Comparison of ENCODE assay signal across 25 mouse cellular contexts in the genomic region with DNA sequence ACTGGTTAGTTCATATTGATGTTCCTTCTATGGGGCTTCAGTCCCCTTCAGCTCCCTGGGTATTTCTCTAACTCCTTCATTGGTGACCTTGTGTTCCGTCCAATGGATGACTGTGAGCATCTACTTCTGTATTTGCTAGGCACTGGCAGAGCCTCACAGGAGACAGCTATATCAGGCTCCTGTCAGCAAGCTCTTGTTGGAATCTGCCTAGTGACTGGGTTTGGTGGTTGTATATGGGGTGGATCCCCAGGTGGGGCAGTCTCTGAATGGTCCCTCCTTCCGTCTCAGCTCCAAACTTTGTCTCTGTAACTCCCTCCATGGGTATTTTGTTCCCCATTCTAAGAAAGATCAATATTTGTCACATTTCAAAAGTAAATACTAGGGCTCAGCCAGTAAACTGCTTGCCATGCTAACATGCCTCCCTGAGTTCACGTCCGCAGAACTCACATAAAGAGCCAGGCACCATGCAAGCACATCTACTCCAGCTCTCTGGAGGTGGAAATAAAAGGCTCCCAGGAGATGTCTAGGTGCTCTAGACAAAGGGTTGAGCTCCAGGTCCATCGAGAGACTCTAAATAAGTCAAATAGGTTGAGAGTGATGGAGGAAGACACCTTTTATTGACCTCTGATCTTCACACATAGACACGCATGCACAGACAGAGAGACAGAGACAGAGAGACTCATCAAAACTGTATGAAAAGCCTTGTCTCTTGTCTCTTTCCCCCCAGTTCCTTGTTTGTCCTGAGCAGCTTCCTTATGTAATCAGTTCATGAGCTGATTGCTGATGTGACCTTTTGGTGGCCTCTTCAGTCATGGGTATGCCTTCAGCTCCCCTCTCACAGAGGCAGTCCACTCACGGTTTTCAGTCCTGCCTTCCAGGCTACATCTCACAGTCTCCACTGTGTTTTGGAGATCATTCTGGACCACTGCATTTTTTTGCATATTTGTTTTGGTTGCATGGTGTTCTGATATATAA.
DNase-seq lines count a peak whose midpoint lies in the region; ATAC-seq and TF ChIP-seq lines count a peak whose summit lies in the region.
"Had no signal": no experiment of that assay in that cellular context is flagged by ENCODE, and none has a peak within 500 bp of the region (broad histone marks: within the 10 kb centered on the region; RNA-seq: fewer than 3 reads in every experiment).

No protein-coding gene starts in this region.

- peaks cover 34% of the 10 kb centered on the region for H3K36me3 ChIP-seq in heart, adult 2 months (ENCODE audit: control insufficient read depth, insufficient read depth, low read length)
- H3K36me3 ChIP-seq in heart, embryonic 11.5 days (ENCODE audit: control insufficient read depth, insufficient read depth, low read length): no peaks in the 10 kb centered on the region
- H3K36me3 ChIP-seq in liver, postnatal 0 days (replicated peaks; ENCODE audit: insufficient read depth, low read length): no peaks in the 10 kb centered on the region
- H3K36me3 ChIP-seq in liver, embryonic 12.5 days: no peaks in the 10 kb centered on the region
- H3K36me3 ChIP-seq in hindbrain, embryonic 11.5 days (ENCODE audit: control insufficient read depth, insufficient read depth, low read length): no peaks in the 10 kb centered on the region
- H3K36me3 ChIP-seq: embryonic facial prominence, embryonic 10.5 days; embryonic facial prominence, embryonic 13.5 days; forebrain, embryonic 12.5 days; heart, embryonic 13.5 days; hindbrain, embryonic 12.5 days; hindbrain, embryonic 15.5 days had no signal

- H3K27me3 ChIP-seq in heart, adult 2 months (ENCODE audit: control insufficient read depth, insufficient read depth, low read length): no peaks in the 10 kb centered on the region
- no peaks in the 10 kb centered on the region for H3K27me3 ChIP-seq in heart, embryonic 11.5 days (ENCODE audit: control insufficient read depth, insufficient read depth, low read length)
- H3K27me3 ChIP-seq in liver, postnatal 0 days (ENCODE audit: insufficient read depth, low read length): no peaks in the 10 kb centered on the region
- H3K27me3 ChIP-seq in liver, embryonic 12.5 days (replicated peaks): no peaks in the 10 kb centered on the region
- H3K27me3 ChIP-seq in hindbrain, embryonic 11.5 days (ENCODE audit: control insufficient read depth, insufficient read depth, low read length): no peaks in the 10 kb centered on the region
- H3K27me3 ChIP-seq: embryonic facial prominence, embryonic 13.5 days; forebrain, embryonic 12.5 days; heart, embryonic 13.5 days; hindbrain, embryonic 12.5 days; hindbrain, embryonic 15.5 days had no signal

- H3K27ac ChIP-seq in heart, adult 2 months: peak overlapping the region; percentile 5; the same call in 1 of the 2 replicates
- no peak overlapping the region for H3K27ac ChIP-seq in heart, embryonic 11.5 days (ENCODE audit: low read depth, low read length)
- peak overlapping the region; percentile 62 for H3K27ac ChIP-seq in liver, postnatal 0 days (ENCODE audit: low read depth)
- no peak overlapping the region for H3K27ac ChIP-seq in liver, embryonic 12.5 days
- no peak overlapping the region for H3K27ac ChIP-seq in hindbrain, embryonic 11.5 days (ENCODE audit: low read depth, low read length)
- H3K27ac ChIP-seq: embryonic facial prominence, embryonic 10.5 days; embryonic facial prominence, embryonic 13.5 days; forebrain, embryonic 12.5 days; heart, embryonic 13.5 days; hindbrain, embryonic 12.5 days; hindbrain, embryonic 15.5 days had no signal

- no peak for TF ChIP-seq EP300 in heart, adult 2 months (IDR thresholded peaks at IDR 0.05; ENCODE audit: insufficient read depth, low read depth, low read length)
- no peak for TF ChIP-seq EP300 in liver, postnatal 0 days (IDR thresholded peaks at IDR 0.05; ENCODE audit: low read depth)

- no peak for DNase-seq in heart, adult 2 months
- DNase-seq in liver, postnatal 0 days: no peak
- no peak for DNase-seq in hindbrain, embryonic 11.5 days (ENCODE audit: low spot score)
- DNase-seq: adrenal gland, adult 2 months; adrenal gland, postnatal 14 days; cerebellum, adult 11-12 months; cerebellum, adult 8-10 months; cerebellum, postnatal 10 days; cerebellum, postnatal 36 days; embryo, embryonic 11 days; gastrocnemius, postnatal 25 days; heart, postnatal 14 days; heart, postnatal 4 days had no signal

- H3K9me3 ChIP-seq in heart, embryonic 11.5 days (replicated peaks; ENCODE audit: control insufficient read depth, low read length): no peaks in the 10 kb centered on the region
- H3K9me3 ChIP-seq in liver, postnatal 0 days (ENCODE audit: low read length): no peaks in the 10 kb centered on the region
- H3K9me3 ChIP-seq in liver, embryonic 12.5 days (replicated peaks): no peaks in the 10 kb centered on the region
- H3K9me3 ChIP-seq in hindbrain, embryonic 11.5 days (ENCODE audit: control insufficient read depth, low read length): no peaks in the 10 kb centered on the region
- H3K9me3 ChIP-seq: embryonic facial prominence, embryonic 10.5 days; embryonic facial prominence, embryonic 13.5 days; forebrain, embryonic 12.5 days; heart, embryonic 13.5 days; hindbrain, embryonic 12.5 days; hindbrain, embryonic 15.5 days had no signal

- H3K4me2 ChIP-seq in heart, embryonic 11.5 days: no peak overlapping the region
- H3K4me2 ChIP-seq in liver, postnatal 0 days (ENCODE audit: low read depth, low read length): no peak overlapping the region
- no peak overlapping the region for H3K4me2 ChIP-seq in liver, embryonic 12.5 days
- no peak overlapping the region for H3K4me2 ChIP-seq in hindbrain, embryonic 11.5 days (replicated peaks; ENCODE audit: low read depth, low read length)
- H3K4me2 ChIP-seq: embryonic facial prominence, embryonic 13.5 days; forebrain, embryonic 12.5 days; heart, embryonic 13.5 days; hindbrain, embryonic 12.5 days; hindbrain, embryonic 15.5 days had no signal

- H3K79me2 ChIP-seq in heart, adult 2 months (replicated peaks; ENCODE audit: control insufficient read depth, insufficient read depth, low read length): peaks cover 6% of the 10 kb centered on the region

- H3K9ac ChIP-seq in heart, adult 2 months (ENCODE audit: low read depth, low read length): no peak overlapping the region
- no peak overlapping the region for H3K9ac ChIP-seq in heart, embryonic 11.5 days (ENCODE audit: low read depth, low read length)
- H3K9ac ChIP-seq in liver, postnatal 0 days (replicated peaks): no peak overlapping the region
- H3K9ac ChIP-seq in liver, embryonic 12.5 days: no peak overlapping the region
- H3K9ac ChIP-seq in hindbrain, embryonic 11.5 days (ENCODE audit: low read depth, low read length): no peak overlapping the region
- H3K9ac ChIP-seq: embryonic facial prominence, embryonic 13.5 days; forebrain, embryonic 12.5 days; heart, embryonic 13.5 days; hindbrain, embryonic 12.5 days; hindbrain, embryonic 15.5 days had no signal

- no peak for ATAC-seq in heart, embryonic 11.5 days (replicated peaks; ENCODE audit: insufficient number of reproducible peaks, low FRiP score, low TSS enrichment)
- ATAC-seq in liver, postnatal 0 days: peak; percentile 85
- no peak for ATAC-seq in liver, embryonic 12.5 days
- peak; percentile 34; the same call in 1 of the 2 replicates for ATAC-seq in monocyte, adult 5-6 weeks (replicated peaks; ENCODE audit: insufficient number of reproducible peaks, low FRiP score, low TSS enrichment, poor library complexity, severe bottlenecking)
- no peak for ATAC-seq in hindbrain, embryonic 11.5 days (ENCODE audit: low FRiP score)
- ATAC-seq: CD4-positive, CD25-positive, alpha-beta regulatory T cell, adult 4 months; forebrain, embryonic 16.5 days had no signal

- intact Hi-C loops in heart, adult 2 months (cut with DNase I): no loop called here

- no peak for TF ChIP-seq POLR2A in heart, adult 2 months (IDR thresholded peaks at IDR 0.05; ENCODE audit: insufficient read depth, low read depth, low read length)

- H3K4me1 ChIP-seq in heart, adult 2 months (ENCODE audit: control insufficient read depth, insufficient read depth, low read length): peaks cover 16% of the 10 kb centered on the region
- H3K4me1 ChIP-seq in heart, embryonic 11.5 days (ENCODE audit: control insufficient read depth, insufficient read depth, low read length): 0 out of 2 replicates have a peak, but pooled peaks cover 5% of the 10 kb centered on the region
- peaks cover 4% of the 10 kb centered on the region; the same call in 1 of the 2 replicates for H3K4me1 ChIP-seq in liver, postnatal 0 days (ENCODE audit: insufficient read depth)
- no peaks in the 10 kb centered on the region for H3K4me1 ChIP-seq in liver, embryonic 12.5 days
- no peaks in the 10 kb centered on the region for H3K4me1 ChIP-seq in hindbrain, embryonic 11.5 days (replicated peaks; ENCODE audit: control insufficient read depth, insufficient read depth, low read length)
- H3K4me1 ChIP-seq: embryonic facial prominence, embryonic 10.5 days; embryonic facial prominence, embryonic 13.5 days; forebrain, embryonic 12.5 days; hindbrain, embryonic 12.5 days; hindbrain, embryonic 15.5 days had no signal

- no peak for TF ChIP-seq CTCF in heart, adult 2 months (IDR thresholded peaks at IDR 0.05)
- no peak for TF ChIP-seq CTCF in liver, postnatal 0 days (IDR thresholded peaks at IDR 0.05; ENCODE audit: low read depth)

- WGBS in heart, adult 2 months: 70% methylated on average over 7 of the region's 7 CpGs
- 72% methylated on average over 7 of the region's 7 CpGs for WGBS in heart, embryonic 11.5 days (ENCODE audit: insufficient replicate concordance)
- 67% methylated on average over 7 of the region's 7 CpGs for WGBS in liver, postnatal 0 days (ENCODE audit: insufficient replicate concordance)
- WGBS in liver, embryonic 12.5 days (ENCODE audit: insufficient replicate concordance): 62% methylated on average over 7 of the region's 7 CpGs
- 89% methylated on average over 7 of the region's 7 CpGs for WGBS in hindbrain, embryonic 11.5 days

- H3K4me3 ChIP-seq in heart, adult 2 months: no peak overlapping the region
- no peak overlapping the region for H3K4me3 ChIP-seq in heart, embryonic 11.5 days (ENCODE audit: low read depth, low read length)
- H3K4me3 ChIP-seq in liver, postnatal 0 days (ENCODE audit: low read depth, low read length): no peak overlapping the region
- no peak overlapping the region for H3K4me3 ChIP-seq in liver, embryonic 12.5 days
- no peak overlapping the region for H3K4me3 ChIP-seq in hindbrain, embryonic 11.5 days (ENCODE audit: low read depth, low read length)
- H3K4me3 ChIP-seq: embryonic facial prominence, embryonic 10.5 days; embryonic facial prominence, embryonic 13.5 days; erythroblast, embryonic 14.5 days; forebrain, embryonic 12.5 days; heart, embryonic 13.5 days; hindbrain, embryonic 12.5 days; hindbrain, embryonic 15.5 days had no signal

Comparison
In these comparisons a context has a peak if more than half of its experiments do, and no peak if none do; other contexts are left out.
1. H3K27ac ChIP-seq: peak in heart, adult 2 months (single experiment) and liver, postnatal 0 days (single experiment); none in heart, embryonic 11.5 days (single experiment), liver, embryonic 12.5 days (single experiment) and hindbrain, embryonic 11.5 days (single experiment).
2. ATAC-seq: peak in liver, postnatal 0 days (single experiment) and monocyte, adult 5-6 weeks (single experiment); none in heart, embryonic 11.5 days (single experiment), liver, embryonic 12.5 days (single experiment) and hindbrain, embryonic 11.5 days (single experiment).